Mouse (Mus musculus): ENCODE data around the gene Zfp72. TPM values are rescaled to one million over a fixed set of nuclear protein-coding genes. Genes with fewer than 3 reads are reported as not detected.
A peak's percentile ranks its signal among the peaks of the same experiment; 100 is the strongest.

Gene Zfp72
- total RNA-seq (2021): 1 to 10 TPM; 2.8 to 3.7 TPM

GRCm38 (mm10) chr13:74390371-74390990, at the start of gene Zfp72:
Gene Zfp72 (minus strand): TSS chr13:74390836.
- intact Hi-C loops (cut with DNase I): no loop called here

GRCm38 (mm10) chr13:74439895-74440294, 49.3 kb upstream of the Zfp72 start:
- DNase-seq: no peak
- intact Hi-C loops (cut with DNase I): no loop called here

More at GRCm38 (mm10) chr13:74390371-74390990, at the start of gene Zfp72:
- DNase-seq: peak; percentile 75 to 86

GRCm38 (mm10) chr13:74399298-74399839, 8.7 kb upstream of the Zfp72 start, which contains the start of gene Ftl1-ps1:
Gene Ftl1-ps1 (plus strand): TSS chr13:74399694.
- intact Hi-C loops (cut with DNase I): no loop called here
- DNase-seq: no peak

GRCm38 (mm10) chr13:74391156-74391555, 520 bp upstream of the Zfp72 start:
- intact Hi-C loops (cut with DNase I): no loop called here

GRCm38 (mm10) chr13:74389730-74390129, 906 bp downstream of the Zfp72 start:
- no peak for DNase-seq
- intact Hi-C loops (cut with DNase I): no loop called here

More at GRCm38 (mm10) chr13:74391156-74391555, 520 bp upstream of the Zfp72 start:
- DNase-seq: no peak

- no peak for DNase-seq
- intact Hi-C loops (cut with DNase I): no loop called here
Measured at GRCm38 (mm10) chr13:74382289-74382688, 8.3 kb downstream of the Zfp72 start.

GRCm38 (mm10) chr13:74381533-74382276, 8.9 kb downstream of the Zfp72 start:
- DNase-seq: peak; percentile 37 to 47
- intact Hi-C loops (cut with DNase I): no loop called here

GRCm38 (mm10) chr13:74363859-74364235, 26.8 kb downstream of the Zfp72 start, which contains the start of gene Lrrc14b:
Gene Lrrc14b (minus strand): TSS chr13:74364005.
- peak; percentile 84 to 87 for DNase-seq
- intact Hi-C loops (cut with DNase I): no loop called here

GRCm38 (mm10) chr13:74363176-74363858, 27.3 kb downstream of the Zfp72 start:
- DNase-seq: peak in 1 of 2 experiments; percentile 58
- intact Hi-C loops (cut with DNase I): no loop called here

GRCm38 (mm10) chr13:74362218-74362617, 28.4 kb downstream of the Zfp72 start:
- no peak for DNase-seq
- intact Hi-C loops (cut with DNase I): no loop called here

GRCm38 (mm10) chr13:74356491-74356890, 34.1 kb downstream of the Zfp72 start:
- no peak for DNase-seq
- intact Hi-C loops (cut with DNase I): no loop called here

- DNase-seq: no peak
- intact Hi-C loops (cut with DNase I): loop anchor here (5.0 kb wide), 1 partner anchor 112 kb away; no protein-coding TSS in a partner anchor
Measured at GRCm38 (mm10) chr13:74350435-74350906, 40.2 kb downstream of the Zfp72 start.

GRCm38 (mm10) chr13:74349566-74350434, 40.8 kb downstream of the Zfp72 start, which contains the start of the genes Sdha and Ccdc127:
Gene Sdha (minus strand): TSS chr13:74350280.
Gene Ccdc127 (plus strand): TSS chr13:74350309.
- peak; percentile 97 for DNase-seq
- intact Hi-C loops (cut with DNase I): loop anchor here (5.0 to 10.0 kb wide), 3 partner anchors 113 to 505 kb away; partner anchors contain the start of gene Zfp825

- DNase-seq: peak; percentile 43 to 62
- intact Hi-C loops (cut with DNase I): loop anchor here (2.0 to 10.0 kb wide), 3 partner anchors 154 to 514 kb away; partner anchors contain the start of gene Zfp825
Measured at GRCm38 (mm10) chr13:74341036-74341435, 49.6 kb downstream of the Zfp72 start.

GRCm38 (mm10) chr13:74329321-74329720, 61.3 kb downstream of the Zfp72 start:
- intact Hi-C loops (cut with DNase I): no loop called here
- no peak for DNase-seq
